Mouse (Mus musculus) limb, embryonic 11.5 days (tissue): ENCODE results near the gene Car11. TPM values are rescaled to one million over a fixed set of nuclear protein-coding genes. Genes with fewer than 3 reads are reported as not detected.

Source experiments
- polyA plus RNA-seq: library from polyadenylated mRNA; unstranded; fragments of >200 nt; fragmentation: Nextera tagmentation; extraction: Ambion mirVana; gene quantifications from 2 replicates; pipeline ENCODE4 v1.2.1, GENCODE M21; 2014

The Car11 gene
- polyA plus RNA-seq, 1 experiment from 2014 or later = 5.5 TPM

Other genes with a start within 250 kb of the Car11 start
- 4,688 and 5,046 TPM in 2 replicates for gene Ftl1, start 240.0 kb upstream of the Car11 start, polyA plus RNA-seq
- gene Bax, start 232.9 kb upstream of the Car11 start, polyA plus RNA-seq = 186 and 191 TPM in 2 replicates
- gene Tulp2, start 218.0 kb upstream of the Car11 start, polyA plus RNA-seq = 1.1 and 1.5 TPM in 2 replicates
- not detected in 2 replicates for gene Gm45808, start 213.0 kb upstream of the Car11 start, polyA plus RNA-seq
- 3.3 and 4.3 TPM in 2 replicates for gene Dhdh, start 211.0 kb upstream of the Car11 start, polyA plus RNA-seq
- 116 and 122 TPM in 2 replicates for gene Nucb1, start 189.4 kb upstream of the Car11 start, polyA plus RNA-seq
- gene Ppp1r15a, start 173.6 kb upstream of the Car11 start, polyA plus RNA-seq = 19.5 and 21.9 TPM in 2 replicates
- 0.52 and 0.64 TPM in 2 replicates for gene Plekha4, start 173.5 kb upstream of the Car11 start, polyA plus RNA-seq
- 0.58 and 1.0 TPM in 2 replicates for gene Hsd17b14, start 144.9 kb upstream of the Car11 start, polyA plus RNA-seq
- gene Bcat2, start 129.7 kb upstream of the Car11 start, polyA plus RNA-seq = 50.7 and 54.2 TPM in 2 replicates
- not detected in 2 replicates for gene Fgf21, start 84.4 kb upstream of the Car11 start, polyA plus RNA-seq
- 0.07 TPM in 1 of 2 replicates, not detected in the other for gene Fut1, start 82.6 kb upstream of the Car11 start, polyA plus RNA-seq
- gene Izumo1, start 78.0 kb upstream of the Car11 start, polyA plus RNA-seq = not detected in 2 replicates
- gene Rasip1, start 72.4 kb upstream of the Car11 start, polyA plus RNA-seq = 5.8 and 6.4 TPM in 2 replicates
- 2.8 and 5.1 TPM in 2 replicates for gene Mamstr, start 59.9 kb upstream of the Car11 start, polyA plus RNA-seq
- 0.12 and 0.28 TPM in 2 replicates for gene Fut2, start 33.4 kb upstream of the Car11 start, polyA plus RNA-seq
- 0.24 and 0.44 TPM in 2 replicates for gene Ntn5, start 15.8 kb upstream of the Car11 start, polyA plus RNA-seq
- 0.11 and 0.37 TPM in 2 replicates for gene Sec1, start 5.4 kb upstream of the Car11 start, polyA plus RNA-seq
- gene Dbp, start 5.2 kb downstream of the Car11 start, polyA plus RNA-seq = 4.2 and 4.9 TPM in 2 replicates
- gene Rpl18, start 15.6 kb downstream of the Car11 start, polyA plus RNA-seq = 1,181 and 1,244 TPM in 2 replicates
- 28.4 and 28.5 TPM in 2 replicates for gene Sphk2, start 18.2 kb downstream of the Car11 start, polyA plus RNA-seq
- gene Fam83e, start 21.4 kb downstream of the Car11 start, polyA plus RNA-seq = 0.65 and 0.82 TPM in 2 replicates
- not detected in 2 replicates for gene Spaca4, start 26.0 kb downstream of the Car11 start, polyA plus RNA-seq
- 3.6 and 4.6 TPM in 2 replicates for gene Lmtk3, start 83.9 kb downstream of the Car11 start, polyA plus RNA-seq
- 0.77 and 3.2 TPM in 2 replicates for gene Sult2b1, start 84.8 kb downstream of the Car11 start, polyA plus RNA-seq
- 176 TPM in 2 replicates for gene Cyth2, start 114.7 kb downstream of the Car11 start, polyA plus RNA-seq
- gene Kcnj14, start 124.9 kb downstream of the Car11 start, polyA plus RNA-seq = 1.4 and 1.5 TPM in 2 replicates
- 90.6 and 94.3 TPM in 2 replicates for gene Grwd1, start 131.1 kb downstream of the Car11 start, polyA plus RNA-seq
- 72.7 and 97.1 TPM in 2 replicates for gene Kdelr1, start 172.9 kb downstream of the Car11 start, polyA plus RNA-seq
- gene Grin2d, start 178.5 kb downstream of the Car11 start, polyA plus RNA-seq = 0.07 TPM in 1 of 2 replicates, not detected in the other
- gene Syngr4, start 196.9 kb downstream of the Car11 start, polyA plus RNA-seq = 1.0 and 1.8 TPM in 2 replicates
- gene Tmem143, start 197.1 kb downstream of the Car11 start, polyA plus RNA-seq = 3.6 and 4.3 TPM in 2 replicates
- 30.3 and 35.9 TPM in 2 replicates for gene Emp3, start 221.6 kb downstream of the Car11 start, polyA plus RNA-seq
- 3.8 and 4.7 TPM in 2 replicates for gene Ccdc114, start 224.2 kb downstream of the Car11 start, polyA plus RNA-seq